Mouse (Mus musculus): Measurements from ENCODE around the gene Slc25a30. TPM values are rescaled to one million over a fixed set of nuclear protein-coding genes. Genes with fewer than 3 reads are reported as not detected.

Gene Slc25a30
- polyA plus RNA-seq, 1 experiment, result 13.0 TPM

DNA sequence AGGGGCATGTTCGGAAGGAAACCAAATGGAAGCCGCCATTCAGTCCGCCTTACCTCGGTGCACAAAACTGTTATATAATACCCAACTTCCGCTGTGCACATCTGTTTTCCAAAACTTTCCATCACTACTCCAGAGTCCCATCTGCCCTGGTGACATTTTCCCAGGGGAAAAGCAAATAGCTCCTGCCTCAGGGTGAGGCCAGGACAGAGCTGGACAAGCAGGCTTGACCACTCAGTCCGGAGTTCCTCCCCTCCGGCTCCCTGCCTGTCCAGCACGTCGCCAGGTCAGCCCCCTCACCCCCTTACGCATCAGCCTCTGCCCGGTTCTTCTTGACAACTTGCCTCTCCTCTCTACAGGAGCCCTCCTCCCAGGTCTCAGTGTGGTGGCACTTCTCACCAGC lies 41.4 kb upstream of the Slc25a30 start:
- H3K4me3 ChIP-seq, result peak overlapping the region; percentile 20

GRCm38 (mm10) chr14:75826851-75827410 lies 40.1 kb upstream of the Slc25a30 start:
- no peaks in the 10 kb centered on the region for H3K36me3 ChIP-seq (ENCODE audit: control insufficient read depth, insufficient read depth)
- H3K79me2 ChIP-seq (ENCODE audit: control insufficient read depth, insufficient read depth), result no peaks in the 10 kb centered on the region
- H3K4me3 ChIP-seq, result no peak overlapping the region
- no peak overlapping the region for H3K4me2 ChIP-seq (ENCODE audit: low read depth)
- no peaks in the 10 kb centered on the region for H3K27me3 ChIP-seq (ENCODE audit: control insufficient read depth, insufficient read depth, insufficient read length)
- TF ChIP-seq USF1 (IDR thresholded peaks at IDR 0.05; ENCODE audit: low read depth) (no peak), CEBPB (IDR thresholded peaks at IDR 0.05; ENCODE audit: insufficient read depth, poor library complexity, severe bottlenecking) (no peak), TCF3 (IDR thresholded peaks at IDR 0.05; ENCODE audit: insufficient read length, low read depth) (no peak), MYOG (IDR thresholded peaks at IDR 0.05; ENCODE audit: control insufficient read depth in 1 of 3, insufficient read depth in 1 of 3, insufficient read length in 2 of 3, low read depth in 2 of 3) (no peak), SRF (IDR thresholded peaks at IDR 0.05; ENCODE audit: control insufficient read depth, insufficient read length, low read depth) (no peak), POLR2AphosphoS2 (IDR thresholded peaks at IDR 0.05; ENCODE audit: insufficient read length, low read depth) (no peak), REST (IDR thresholded peaks at IDR 0.05; ENCODE audit: insufficient read depth, insufficient read length) (no peak), E2F4 (IDR thresholded peaks at IDR 0.05; ENCODE audit: insufficient read depth) (no peak), MAX (IDR thresholded peaks at IDR 0.05; ENCODE audit: low read depth) (no peak), TCF12 (IDR thresholded peaks at IDR 0.05; ENCODE audit: insufficient read depth, poor library complexity, severe bottlenecking) (no peak), POLR2A (IDR thresholded peaks at IDR 0.05; ENCODE audit: insufficient read length, low read depth) (no peak), MYOD1 (IDR thresholded peaks at IDR 0.05; ENCODE audit: control insufficient read depth in 1 of 3, insufficient read length in 2 of 3, low read depth in 2 of 3) (no peak)
- no peak overlapping the region for H3ac ChIP-seq (ENCODE audit: control insufficient read depth, insufficient read length)

More for the DNA sequence above, 41.4 kb upstream of the Slc25a30 start:
- no peaks in the 10 kb centered on the region for H3K79me2 ChIP-seq (ENCODE audit: control insufficient read depth, insufficient read depth)
- peak overlapping the region; percentile 98 for H3K4me2 ChIP-seq (ENCODE audit: low read depth)
- no peaks in the 10 kb centered on the region for H3K27me3 ChIP-seq (ENCODE audit: control insufficient read depth, insufficient read depth, insufficient read length)
- no peak overlapping the region for H3ac ChIP-seq (ENCODE audit: control insufficient read depth, insufficient read length)
- TF ChIP-seq TCF3 (IDR thresholded peaks at IDR 0.05; ENCODE audit: insufficient read length, low read depth), result no peak
- no peak for TF ChIP-seq REST (IDR thresholded peaks at IDR 0.05; ENCODE audit: insufficient read depth, insufficient read length)
- no peak for TF ChIP-seq SRF (IDR thresholded peaks at IDR 0.05; ENCODE audit: control insufficient read depth, insufficient read length, low read depth)
- TF ChIP-seq MYOD1 (IDR thresholded peaks at IDR 0.05; ENCODE audit: control insufficient read depth in 1 of 3, insufficient read length in 2 of 3, low read depth in 2 of 3), result no peak
- TF ChIP-seq USF1 (IDR thresholded peaks at IDR 0.05; ENCODE audit: low read depth), result no peak
- no peak for TF ChIP-seq MYOG (IDR thresholded peaks at IDR 0.05; ENCODE audit: control insufficient read depth in 1 of 3, insufficient read depth in 1 of 3, insufficient read length in 2 of 3, low read depth in 2 of 3)
- no peak for TF ChIP-seq E2F4 (IDR thresholded peaks at IDR 0.05; ENCODE audit: insufficient read depth)
- no peaks in the 10 kb centered on the region for H3K36me3 ChIP-seq (ENCODE audit: control insufficient read depth, insufficient read depth)

GRCm38 (mm10) chr14:75820007-75820406 lies 33.2 kb upstream of the Slc25a30 start:
- H3K27me3 ChIP-seq (ENCODE audit: control insufficient read depth, insufficient read depth, insufficient read length), result no peaks in the 10 kb centered on the region
- no peak for TF ChIP-seq E2F4 (IDR thresholded peaks at IDR 0.05; ENCODE audit: insufficient read depth)
- TF ChIP-seq POLR2A (IDR thresholded peaks at IDR 0.05; ENCODE audit: insufficient read length, low read depth), result no peak
- H3ac ChIP-seq (ENCODE audit: control insufficient read depth, insufficient read length), result no peak overlapping the region
- no peaks in the 10 kb centered on the region for H3K36me3 ChIP-seq (ENCODE audit: control insufficient read depth, insufficient read depth)
- no peak overlapping the region for H3K4me2 ChIP-seq (ENCODE audit: low read depth)
- H3K4me3 ChIP-seq, result no peak overlapping the region
- H3K79me2 ChIP-seq (ENCODE audit: control insufficient read depth, insufficient read depth), result no peaks in the 10 kb centered on the region

DNA sequence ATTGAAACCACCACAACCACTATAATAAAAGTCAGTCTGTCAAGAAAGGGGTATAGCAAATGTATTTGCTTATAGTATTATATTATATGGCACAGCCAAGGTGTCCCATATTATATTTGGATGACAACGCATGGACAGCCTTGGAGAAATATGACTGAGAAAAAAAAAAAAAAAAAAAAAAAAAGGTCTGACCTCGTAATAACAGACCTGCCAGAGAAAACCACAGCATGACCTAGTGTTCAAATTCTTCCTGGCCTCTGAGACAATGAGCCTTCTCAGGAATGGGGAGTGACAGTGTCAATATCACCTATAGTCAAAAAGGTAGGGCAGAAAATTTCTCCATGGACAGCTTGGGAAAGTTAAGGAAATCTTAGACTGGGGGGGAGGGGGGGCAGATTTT lies 32.5 kb upstream of the Slc25a30 start:
- Histone ChIP-seq H3ac (ENCODE audit: control insufficient read depth, insufficient read length) (no peak overlapping the region), H3K36me3 (ENCODE audit: control insufficient read depth, insufficient read depth) (no peaks in the 10 kb centered on the region), H3K27me3 (ENCODE audit: control insufficient read depth, insufficient read depth, insufficient read length) (no peaks in the 10 kb centered on the region), H3K79me2 (ENCODE audit: control insufficient read depth, insufficient read depth) (no peaks in the 10 kb centered on the region), H3K4me3 (no peak overlapping the region), H3K4me2 (ENCODE audit: low read depth) (peak overlapping the region; percentile 12)
- no peak for TF ChIP-seq CEBPB (IDR thresholded peaks at IDR 0.05; ENCODE audit: insufficient read depth, poor library complexity, severe bottlenecking)

DNA sequence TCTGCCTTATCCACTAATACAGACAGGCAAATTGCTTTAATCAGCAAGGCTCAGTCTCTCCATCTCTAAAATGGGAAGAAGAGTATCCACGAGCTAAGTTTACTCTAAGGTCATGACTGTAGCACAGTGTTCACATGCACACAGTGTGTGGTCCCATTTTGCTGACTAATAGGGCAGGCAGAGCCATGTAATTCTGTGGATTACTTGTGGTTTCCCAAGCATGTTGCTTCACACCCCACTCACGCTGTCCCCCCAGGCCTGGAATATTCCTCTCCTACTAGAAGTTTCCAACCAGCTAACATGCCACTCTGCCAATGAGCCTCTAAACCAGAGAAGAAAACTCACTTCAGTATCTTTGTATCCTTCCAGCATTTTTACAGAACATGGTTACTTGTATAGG lies 31.7 kb upstream of the Slc25a30 start:
- TF ChIP-seq CEBPB (IDR thresholded peaks at IDR 0.05; ENCODE audit: insufficient read depth, poor library complexity, severe bottlenecking), result peak; percentile 52; the same call in 1 of the 2 replicates
- no peak for TF ChIP-seq MYOD1 (IDR thresholded peaks at IDR 0.05; ENCODE audit: control insufficient read depth in 1 of 3, insufficient read length in 2 of 3, low read depth in 2 of 3)
- no peaks in the 10 kb centered on the region for H3K79me2 ChIP-seq (ENCODE audit: control insufficient read depth, insufficient read depth)
- H3K4me3 ChIP-seq, result no peak overlapping the region
- H3K36me3 ChIP-seq (ENCODE audit: control insufficient read depth, insufficient read depth), result no peaks in the 10 kb centered on the region
- H3ac ChIP-seq (ENCODE audit: control insufficient read depth, insufficient read length), result no peak overlapping the region
- H3K27me3 ChIP-seq (ENCODE audit: control insufficient read depth, insufficient read depth, insufficient read length), result no peaks in the 10 kb centered on the region
- H3K4me2 ChIP-seq (ENCODE audit: low read depth), result no peak overlapping the region

GRCm38 (mm10) chr14:75809931-75810330 lies 23.1 kb upstream of the Slc25a30 start:
- Histone ChIP-seq H3K79me2 (ENCODE audit: control insufficient read depth, insufficient read depth) (no peaks in the 10 kb centered on the region), H3K27me3 (ENCODE audit: control insufficient read depth, insufficient read depth, insufficient read length) (no peaks in the 10 kb centered on the region), H3K36me3 (ENCODE audit: control insufficient read depth, insufficient read depth) (no peaks in the 10 kb centered on the region), H3K4me3 (no peak overlapping the region), H3K4me2 (ENCODE audit: low read depth) (no peak overlapping the region), H3ac (ENCODE audit: control insufficient read depth, insufficient read length) (no peak overlapping the region)
- TF ChIP-seq CEBPB (IDR thresholded peaks at IDR 0.05; ENCODE audit: insufficient read depth, poor library complexity, severe bottlenecking), result no peak
- TF ChIP-seq TCF3 (IDR thresholded peaks at IDR 0.05; ENCODE audit: insufficient read length, low read depth), result no peak
- TF ChIP-seq POLR2AphosphoS2 (IDR thresholded peaks at IDR 0.05; ENCODE audit: insufficient read length, low read depth), result no peak
- TF ChIP-seq USF1 (IDR thresholded peaks at IDR 0.05; ENCODE audit: low read depth), result no peak
- TF ChIP-seq MYOD1 (IDR thresholded peaks at IDR 0.05; ENCODE audit: control insufficient read depth in 1 of 3, insufficient read length in 2 of 3, low read depth in 2 of 3), result no peak
- TF ChIP-seq SRF (IDR thresholded peaks at IDR 0.05; ENCODE audit: control insufficient read depth, insufficient read length, low read depth), result no peak
- no peak for TF ChIP-seq MYOG (IDR thresholded peaks at IDR 0.05; ENCODE audit: control insufficient read depth in 1 of 3, insufficient read depth in 1 of 3, insufficient read length in 2 of 3, low read depth in 2 of 3)
- TF ChIP-seq MAX (IDR thresholded peaks at IDR 0.05; ENCODE audit: low read depth), result no peak
- TF ChIP-seq POLR2A (IDR thresholded peaks at IDR 0.05; ENCODE audit: insufficient read length, low read depth), result no peak

Data from myocyte (in vitro differentiated cells).